Mouse (Mus musculus): ENCODE data around the gene Hist1h1d.

Hist1h1d gene

GRCm38 (mm10) chr13:23603182-23603699 is 50.2 kb downstream of the Hist1h1d start:
- no peaks in the 10 kb centered on the region for H3K36me3 ChIP-seq (ENCODE audit: control insufficient read depth, insufficient read depth, low read length, poor library complexity, severe bottlenecking)
- H3K27me3 ChIP-seq (ENCODE audit: control insufficient read depth, insufficient read depth, low read length, poor library complexity, severe bottlenecking) = no peaks in the 10 kb centered on the region

GRCm38 (mm10) chr13:23604452-23604851 is 51.4 kb downstream of the Hist1h1d start:
- Histone ChIP-seq H3K27me3 (ENCODE audit: control insufficient read depth, insufficient read depth, low read length, poor library complexity, severe bottlenecking) (no peaks in the 10 kb centered on the region), H3K36me3 (ENCODE audit: control insufficient read depth, insufficient read depth, low read length, poor library complexity, severe bottlenecking) (no peaks in the 10 kb centered on the region)
- DNase-seq (ENCODE audit: low read depth, low spot score) = no peak

More at GRCm38 (mm10) chr13:23603182-23603699, 50.2 kb downstream of the Hist1h1d start:
- DNase-seq (ENCODE audit: low read depth, low spot score) = no peak

DNA sequence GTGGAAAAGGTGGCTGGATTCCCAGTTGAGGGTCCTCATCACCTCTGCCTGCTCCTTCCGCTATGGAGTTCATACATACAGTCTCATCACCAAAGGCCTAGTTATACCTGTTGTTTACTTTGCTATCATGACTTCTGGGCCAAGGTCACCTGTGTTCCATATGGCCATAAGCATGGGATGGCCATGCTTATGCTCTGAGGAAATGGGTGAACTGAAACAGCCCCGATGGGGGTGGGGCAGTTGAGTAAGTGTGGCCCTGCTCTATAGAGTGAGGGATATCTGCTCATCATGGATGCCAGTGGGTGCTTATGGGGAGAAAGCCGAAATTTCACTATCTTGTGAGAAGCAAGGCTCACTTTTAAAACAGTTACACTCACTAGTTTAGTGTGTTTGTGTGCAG is 52.0 kb downstream of the Hist1h1d start:
- no peaks in the 10 kb centered on the region for H3K27me3 ChIP-seq (ENCODE audit: control insufficient read depth, insufficient read depth, low read length, poor library complexity, severe bottlenecking)
- no peaks in the 10 kb centered on the region for H3K36me3 ChIP-seq (ENCODE audit: control insufficient read depth, insufficient read depth, low read length, poor library complexity, severe bottlenecking)
- DNase-seq (ENCODE audit: low read depth, low spot score) = no peak

GRCm38 (mm10) chr13:23609209-23609608 is 56.1 kb downstream of the Hist1h1d start:
- DNase-seq (ENCODE audit: low read depth, low spot score) = no peak
- Histone ChIP-seq H3K27me3 (ENCODE audit: control insufficient read depth, insufficient read depth, low read length, poor library complexity, severe bottlenecking) (no peaks in the 10 kb centered on the region), H3K36me3 (ENCODE audit: control insufficient read depth, insufficient read depth, low read length, poor library complexity, severe bottlenecking) (no peaks in the 10 kb centered on the region)

DNA sequence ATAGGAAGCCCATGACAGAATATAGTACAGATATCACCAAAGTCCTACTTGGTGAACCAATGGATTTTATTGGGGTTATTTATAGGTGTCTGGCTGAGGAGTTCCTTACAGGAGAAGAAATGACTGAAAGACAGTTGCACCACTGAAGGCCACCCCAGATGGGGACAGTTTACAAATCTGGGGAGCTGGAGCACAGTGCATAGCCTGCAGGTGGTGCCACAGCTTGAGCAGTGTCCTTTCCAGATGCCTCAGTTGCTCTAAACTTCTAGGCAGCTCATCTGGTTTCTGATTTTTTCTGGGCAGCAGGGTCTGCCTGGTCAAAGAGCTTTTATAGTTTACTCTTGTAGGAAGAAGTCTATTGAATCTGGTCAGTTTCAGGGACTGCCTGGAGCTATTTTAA is 56.8 kb downstream of the Hist1h1d start:
- H3K36me3 ChIP-seq (ENCODE audit: control insufficient read depth, insufficient read depth, low read length, poor library complexity, severe bottlenecking) = no peaks in the 10 kb centered on the region
- no peak for DNase-seq (ENCODE audit: low read depth, low spot score)
- no peaks in the 10 kb centered on the region for H3K27me3 ChIP-seq (ENCODE audit: control insufficient read depth, insufficient read depth, low read length, poor library complexity, severe bottlenecking)

Data from splenic B cell, adult 2 months (primary cell).